Mouse (Mus musculus) heart, postnatal 25 days (tissue): ENCODE measurements around the gene Iqsec1. TPM values are rescaled to one million over a fixed set of nuclear protein-coding genes. Genes with fewer than 3 reads are reported as not detected.

Experiments used
- DNase-seq: peaks from one replicate; pipeline ENCODE4 v3.0.0; 2022; ENCODE audit warnings: low spot score
- intact Hi-C: fragments of 180-260 bp; cut with DNase I; formaldehyde crosslinking; loops from one replicate; pipeline ENCODE4 v1.15.1; 2025
- total RNA-seq, 2 experiments: library from RNA; stranded (reverse); gene quantifications; 2 replicates each; pipeline ENCODE4 v1.2.3; 2021

The Iqsec1 gene
- total RNA-seq, 2 experiments from 2014 or later: 125 to 137 TPM

DNA sequence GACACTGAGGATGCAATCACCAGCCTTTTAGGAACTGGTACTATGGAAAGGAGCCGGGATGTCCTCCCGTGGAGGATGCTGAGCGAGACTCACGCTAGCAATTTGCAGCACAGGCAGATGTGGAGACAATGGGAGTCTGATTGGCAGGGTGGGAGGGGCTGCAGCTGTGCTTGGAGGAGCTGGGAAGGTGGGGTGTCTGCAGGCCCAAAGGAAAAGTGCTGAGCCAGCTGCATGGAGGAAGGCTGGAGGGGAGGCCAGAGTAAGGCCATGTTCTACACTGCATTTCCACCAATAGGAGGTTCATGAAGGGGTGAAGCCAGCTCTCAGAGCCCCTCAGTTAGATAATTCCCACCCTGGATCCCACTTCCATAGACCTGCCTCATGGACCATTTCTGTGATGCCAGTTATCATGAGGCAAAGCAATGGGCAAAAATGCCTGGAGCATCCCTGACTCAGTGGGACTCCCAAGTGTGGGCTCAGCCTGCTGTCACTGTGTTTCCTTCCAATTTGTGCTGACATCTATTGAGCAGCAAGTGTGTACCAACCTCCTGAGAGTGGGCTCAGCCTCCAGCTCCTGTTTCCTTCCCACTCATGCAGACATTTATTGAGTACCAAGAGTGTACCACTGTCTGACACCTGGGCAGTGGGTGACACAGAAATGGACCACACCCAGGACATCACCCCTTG, 166.4 kb downstream of the Iqsec1 start:
- no peak for DNase-seq
- intact Hi-C loops: loop anchor here (2.0 to 10.0 kb wide), 3 partner anchors 165 to 317 kb away; partner anchors contain the start of gene Iqsec1

DNA sequence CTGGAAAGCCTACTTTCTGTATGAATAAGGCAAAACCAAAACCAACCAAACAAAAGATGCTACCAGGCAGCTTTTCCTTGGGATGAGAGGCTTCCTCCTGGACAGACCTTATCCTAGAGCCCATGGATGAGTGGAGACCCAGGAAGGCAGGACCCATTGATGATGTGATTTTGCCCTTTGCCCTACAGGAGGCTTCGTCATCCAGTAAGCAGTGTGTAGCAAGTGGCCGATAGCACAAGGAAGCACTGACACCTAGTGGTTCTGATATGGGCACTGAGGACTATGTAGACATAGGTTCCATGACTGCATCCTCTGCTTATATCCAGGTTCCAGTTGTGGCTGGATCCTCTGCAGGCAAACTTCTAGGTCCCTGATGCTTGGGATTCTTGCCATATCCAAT, 168.6 kb downstream of the Iqsec1 start:
- intact Hi-C loops: loop anchor here (2.0 to 10.0 kb wide), 5 partner anchors 165 to 461 kb away; partner anchors contain the start of gene Iqsec1

DNA sequence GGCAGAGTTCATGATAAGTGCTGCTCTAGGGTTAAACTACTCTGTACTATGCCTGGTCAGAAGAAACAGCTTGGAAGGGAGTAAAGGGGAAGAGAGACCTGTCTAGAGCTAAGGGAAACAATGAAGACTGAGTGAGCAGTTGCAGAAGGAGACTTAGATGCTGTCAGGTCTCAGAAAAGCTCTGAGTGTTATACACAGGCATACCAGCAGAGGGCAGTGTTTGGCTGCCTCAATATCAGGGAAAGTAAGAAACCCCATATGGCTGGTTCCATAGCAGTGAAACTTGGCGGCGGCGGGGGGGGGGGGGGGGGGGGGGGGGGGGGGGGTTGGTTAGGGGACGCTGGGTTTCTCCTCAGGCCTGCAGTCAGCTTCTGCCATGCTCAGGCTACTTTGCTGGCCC, 169.5 kb downstream of the Iqsec1 start:
- intact Hi-C loops: loop anchor here (2.0 to 10.0 kb wide), 2 partner anchors 164 to 462 kb away; no protein-coding TSS in a partner anchor
- no peak for DNase-seq

More for the DNA sequence above, 168.6 kb downstream of the Iqsec1 start:
- DNase-seq: no peak

DNA sequence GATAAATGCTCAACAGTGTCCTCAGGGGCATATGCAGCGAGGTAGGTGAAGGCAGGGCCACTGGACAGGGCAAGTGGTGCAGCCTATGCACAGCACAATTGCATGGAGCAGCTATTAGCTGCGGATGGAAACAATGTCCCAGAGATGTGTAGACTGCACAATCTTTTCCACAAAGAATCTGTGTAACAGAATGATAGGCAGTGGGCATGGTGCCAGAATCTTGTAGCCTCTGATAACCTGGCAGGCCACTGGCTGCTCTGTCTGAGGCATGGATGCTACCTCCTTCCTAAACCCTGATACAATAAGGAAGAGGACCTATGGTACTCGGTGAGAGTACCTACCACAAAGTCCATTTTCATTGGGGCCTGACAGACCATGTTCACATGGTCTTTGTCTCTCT, 171.9 kb downstream of the Iqsec1 start:
- DNase-seq: no peak
- intact Hi-C loops: loop anchor here (2.0 to 10.0 kb wide), 2 partner anchors 78 to 162 kb away; no protein-coding TSS in a partner anchor

DNA sequence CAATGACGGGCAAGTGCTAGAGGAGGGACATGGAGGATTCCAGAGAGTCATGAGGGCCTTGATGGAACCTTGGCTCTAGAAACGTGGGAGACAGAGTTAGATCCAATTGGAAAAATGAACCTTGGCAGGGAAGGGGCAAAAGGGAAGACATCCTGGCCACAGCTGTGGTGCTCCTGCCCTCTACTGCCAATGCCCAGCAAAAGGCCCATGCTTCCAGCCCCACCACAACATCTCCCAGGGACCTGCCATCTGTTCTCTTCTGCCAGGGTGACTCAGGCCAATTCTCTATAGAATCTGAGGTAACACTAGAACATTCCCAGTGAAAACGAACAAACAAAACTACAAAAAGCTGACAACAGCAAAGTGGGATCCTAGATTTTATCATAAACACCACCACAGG, 173.1 kb downstream of the Iqsec1 start:
- no peak for DNase-seq
- intact Hi-C loops: loop anchor here (10.0 kb wide), 1 partner anchor 161 kb away; no protein-coding TSS in a partner anchor

DNA sequence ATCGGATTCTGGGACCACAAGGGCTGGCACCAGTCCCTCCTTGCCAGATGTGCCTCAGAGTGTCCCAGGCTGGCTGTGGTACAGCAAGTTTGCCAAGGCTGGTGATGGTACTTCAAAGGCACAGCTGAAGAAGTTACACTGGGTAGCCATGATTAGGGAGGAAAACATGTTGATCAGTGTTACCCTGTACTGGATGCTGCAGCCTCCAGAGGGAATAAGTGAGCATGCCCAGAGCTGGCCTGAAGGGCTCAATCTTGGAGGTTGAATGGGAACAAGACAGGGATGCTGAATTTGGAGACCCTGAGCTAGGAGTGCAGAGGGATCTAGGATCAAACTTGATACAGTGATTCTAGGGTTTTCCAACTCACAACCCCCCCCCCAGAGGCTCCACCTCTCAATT, 175.0 kb downstream of the Iqsec1 start:
- intact Hi-C loops: loop anchor here (10.0 kb wide), 1 partner anchor 159 kb away; no protein-coding TSS in a partner anchor

GRCm38 (mm10) chr6:90812584-90812983, 175.9 kb downstream of the Iqsec1 start:
- DNase-seq: no peak
- intact Hi-C loops: loop anchor here (10.0 kb wide), 1 partner anchor 158 kb away; no protein-coding TSS in a partner anchor

More for the DNA sequence above, 175.0 kb downstream of the Iqsec1 start:
- DNase-seq: no peak

- DNase-seq: no peak
- intact Hi-C loops: loop anchor here (10.0 kb wide), 1 partner anchor 157 kb away; no protein-coding TSS in a partner anchor
Observed at GRCm38 (mm10) chr6:90812072-90812471, 176.4 kb downstream of the Iqsec1 start.

DNA sequence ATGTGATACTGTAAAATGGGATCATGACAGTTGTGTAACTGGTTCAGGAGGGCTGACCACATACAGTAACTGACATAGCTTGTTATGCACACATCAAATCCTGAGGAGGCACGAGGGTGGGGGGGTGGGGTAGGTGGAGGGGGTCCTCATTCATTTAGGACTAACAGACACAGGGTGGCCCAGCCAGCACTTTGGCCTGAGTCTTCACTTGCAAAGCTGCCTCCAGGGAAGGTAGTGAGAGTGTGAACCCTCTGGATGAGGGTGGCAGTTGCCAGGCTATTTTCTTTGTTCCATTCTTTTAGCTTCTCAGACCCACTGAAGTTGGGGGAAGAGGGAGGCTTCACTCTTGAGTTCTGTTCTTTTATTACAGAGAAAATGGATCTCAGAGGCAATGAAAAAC, 177.9 kb downstream of the Iqsec1 start:
- no peak for DNase-seq
- intact Hi-C loops: loop anchor here (10.0 kb wide), 1 partner anchor 156 kb away; no protein-coding TSS in a partner anchor

- intact Hi-C loops: loop anchor here (10.0 kb wide), 1 partner anchor 155 kb away; no protein-coding TSS in a partner anchor
Observed at GRCm38 (mm10) chr6:90809960-90810362, 178.5 kb downstream of the Iqsec1 start.

GRCm38 (mm10) chr6:90809077-90809840, 179.2 kb downstream of the Iqsec1 start:
- no peak for DNase-seq
- intact Hi-C loops: no loop called here

More at GRCm38 (mm10) chr6:90809960-90810362, 178.5 kb downstream of the Iqsec1 start:
- peak; percentile 41 for DNase-seq

DNA sequence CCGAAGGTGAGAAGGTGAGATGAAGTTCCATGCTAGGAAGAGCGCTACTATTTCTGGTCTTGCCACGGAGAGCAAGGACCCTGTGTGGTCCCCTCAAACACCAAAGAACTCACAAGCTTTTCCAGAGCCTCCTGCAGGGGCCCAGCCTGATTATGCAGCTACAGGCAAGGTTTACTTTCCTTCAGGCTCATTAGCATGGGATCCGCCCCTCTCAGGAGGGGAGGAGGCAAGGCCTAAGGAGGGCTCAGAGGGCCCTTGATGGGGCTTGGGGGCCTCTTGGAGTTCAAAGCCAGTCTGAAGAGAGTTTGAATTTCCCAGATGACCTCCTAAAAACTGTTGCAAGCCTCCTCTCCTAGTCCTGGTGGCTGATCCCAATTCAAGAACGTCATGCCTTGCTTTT, 179.9 kb downstream of the Iqsec1 start:
- intact Hi-C loops: no loop called here
- no peak for DNase-seq

GRCm38 (mm10) chr6:90808134-90808533, 180.4 kb downstream of the Iqsec1 start:
- no peak for DNase-seq
- intact Hi-C loops: no loop called here

GRCm38 (mm10) chr6:90807581-90807980, 180.9 kb downstream of the Iqsec1 start:
- DNase-seq: no peak
- intact Hi-C loops: no loop called here

DNA sequence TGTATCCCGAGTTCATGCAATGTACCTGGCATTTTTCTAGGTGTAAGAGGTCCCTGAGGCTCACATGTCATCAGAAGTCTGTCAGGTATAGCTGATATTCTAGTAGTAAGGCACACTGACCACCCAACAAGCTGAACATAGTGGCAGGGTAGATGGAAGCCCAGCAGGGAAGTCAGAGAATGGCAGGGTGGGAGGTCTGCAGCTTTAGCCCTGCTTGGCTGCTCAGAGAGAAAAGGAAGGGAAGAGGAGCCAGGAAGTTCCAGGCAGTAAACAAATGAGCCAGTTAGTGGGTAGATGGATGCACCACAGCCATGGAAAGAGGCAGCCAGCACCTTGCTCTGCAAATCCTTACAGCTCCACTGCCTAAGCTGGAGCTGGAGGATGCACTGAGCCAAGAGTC, 181.7 kb downstream of the Iqsec1 start:
- intact Hi-C loops: no loop called here
- no peak for DNase-seq

DNA sequence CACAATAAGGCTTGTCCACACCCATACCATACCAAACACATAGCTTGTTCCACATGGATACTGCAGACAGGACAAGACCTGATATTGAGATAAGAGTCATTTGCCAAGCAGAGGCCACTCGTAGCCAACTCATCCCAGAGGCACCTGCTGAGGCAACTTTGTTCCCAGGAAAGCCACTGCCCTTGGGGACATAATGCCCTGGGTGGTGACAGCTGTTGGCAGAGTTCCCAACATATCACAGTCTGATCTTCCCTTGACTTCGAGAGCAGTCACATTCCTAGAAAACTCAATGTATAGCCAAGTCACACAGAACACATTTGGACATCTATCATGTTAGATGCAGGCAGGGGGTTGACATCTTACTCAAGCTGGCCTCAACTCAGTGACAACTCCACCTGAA, 183.4 kb downstream of the Iqsec1 start:
- intact Hi-C loops: no loop called here

GRCm38 (mm10) chr6:90804646-90805045, 183.8 kb downstream of the Iqsec1 start:
- no peak for DNase-seq
- intact Hi-C loops: no loop called here

More for the DNA sequence above, 183.4 kb downstream of the Iqsec1 start:
- no peak for DNase-seq

GRCm38 (mm10) chr6:90802604-90803003, 185.9 kb downstream of the Iqsec1 start:
- DNase-seq: no peak
- intact Hi-C loops: no loop called here

DNA sequence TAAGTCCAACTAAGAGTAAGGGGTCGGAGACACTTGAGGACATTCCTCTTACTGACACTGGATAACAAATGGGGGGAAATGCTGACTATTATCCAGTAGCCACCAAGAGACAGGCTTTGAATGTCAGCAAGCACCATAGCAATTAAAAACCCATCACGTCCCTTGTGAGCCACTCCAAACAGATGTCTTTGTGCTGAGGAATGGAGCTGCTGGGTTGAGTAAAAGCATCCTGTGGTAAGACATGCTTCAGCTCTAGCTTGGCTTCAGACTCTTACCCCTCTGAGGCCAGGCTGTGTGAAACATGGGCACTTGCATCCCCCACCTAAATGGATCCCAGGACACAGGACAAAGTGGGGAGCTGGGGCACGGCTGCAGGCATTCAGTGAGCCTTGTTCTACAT, 186.4 kb downstream of the Iqsec1 start:
- no peak for DNase-seq
- intact Hi-C loops: no loop called here

DNA sequence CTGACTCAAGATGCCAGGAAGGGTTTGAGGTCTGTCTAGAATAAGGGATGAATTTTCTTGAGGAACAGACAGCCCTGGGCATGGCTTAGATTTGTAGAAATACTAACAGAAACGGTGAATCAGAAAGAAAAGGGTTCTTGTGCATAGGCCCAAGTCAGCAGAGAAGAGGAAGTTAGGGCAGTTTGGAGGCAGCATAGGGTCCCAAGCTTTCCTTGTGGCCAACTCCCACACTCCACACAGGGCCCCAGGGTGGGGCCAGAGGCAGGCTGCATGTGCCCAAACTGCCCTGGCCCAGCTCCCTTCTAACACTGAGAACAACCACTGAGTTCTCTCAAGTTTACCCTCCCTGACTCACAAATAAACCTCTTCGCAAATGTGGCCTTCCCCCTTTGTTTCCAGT, 187.7 kb downstream of the Iqsec1 start:
- DNase-seq: no peak
- intact Hi-C loops: no loop called here

DNA sequence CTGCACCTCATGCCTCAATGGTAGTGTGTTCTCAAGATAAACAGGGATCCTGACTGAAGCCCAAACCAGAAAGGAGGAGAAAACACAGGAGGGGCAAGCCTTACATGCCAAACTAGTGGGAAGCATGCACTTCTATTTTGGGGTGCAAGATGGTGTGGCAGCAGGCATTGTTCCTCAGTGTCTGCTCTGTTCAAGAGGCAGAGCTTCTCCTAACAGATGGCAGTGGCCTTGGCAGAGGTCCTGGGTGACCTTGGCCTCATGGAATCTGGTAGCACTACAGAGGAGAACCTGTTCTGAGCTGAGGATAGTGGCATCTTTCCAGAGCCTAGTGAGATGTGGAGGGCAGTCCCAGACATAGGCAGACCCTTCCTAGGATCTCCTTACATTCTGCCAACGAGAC, 189.4 kb downstream of the Iqsec1 start:
- intact Hi-C loops: no loop called here
- no peak for DNase-seq
